Mouse (Mus musculus) layer of hippocampus, postnatal 14 days (tissue): ENCODE data around the gene Cadm4. TPM values are rescaled to one million over a fixed set of nuclear protein-coding genes. Genes with fewer than 3 reads are reported as not detected.
"Not testable (repeated sequence)": the region's sequence is repeated elsewhere in the genome, so short reads cannot be mapped to it uniquely, and the experiment has no call there.

Source experiments
- DNase-seq, 2 experiments: peaks; one replicate each; pipeline ENCODE4 v3.0.0; 2021 to 2022; ENCODE audit warnings: low spot score in 2 of 2, mixed read lengths in 1 of 2
- total RNA-seq, 2 experiments: library from RNA; stranded (reverse); gene quantifications; 2 replicates each; pipeline ENCODE4 v1.2.3; 2021

Gene Cadm4
- total RNA-seq, 2 experiments from 2014 or later, result 220 to 227 TPM

GRCm38 (mm10) chr7:24462388-24463319, 19.2 kb upstream of the Cadm4 start, which contains the start of gene Plaur:
Gene Plaur (plus strand): TSS chr7:24462484.
- no peak for DNase-seq

GRCm38 (mm10) chr7:24466835-24467234, 15.0 kb upstream of the Cadm4 start:
- DNase-seq, result no peak

GRCm38 (mm10) chr7:24467886-24468285, 13.9 kb upstream of the Cadm4 start:
- DNase-seq, result no peak

- DNase-seq, result no peak
These were observed 12.7 kb upstream of the Cadm4 start for GRCm38 (mm10) chr7:24469126-24469525.

- DNase-seq, result no peak
These were observed 11.5 kb upstream of the Cadm4 start for GRCm38 (mm10) chr7:24470356-24470755.

GRCm38 (mm10) chr7:24472442-24472841, 9.4 kb upstream of the Cadm4 start:
- DNase-seq, result no peak

- DNase-seq, result no peak
These were observed 8.9 kb upstream of the Cadm4 start for GRCm38 (mm10) chr7:24472937-24473336.

GRCm38 (mm10) chr7:24473913-24474529, 7.8 kb upstream of the Cadm4 start:
- DNase-seq, result peak; percentile 71 to 77

GRCm38 (mm10) chr7:24474811-24475506, 6.9 kb upstream of the Cadm4 start:
- peak; percentile 54 to 76 for DNase-seq

GRCm38 (mm10) chr7:24476338-24476737, 5.5 kb upstream of the Cadm4 start:
- DNase-seq, result no peak

- no peak for DNase-seq
These were observed 5.0 kb upstream of the Cadm4 start for GRCm38 (mm10) chr7:24476856-24477255.

- no peak for DNase-seq
These were observed 2.9 kb upstream of the Cadm4 start for GRCm38 (mm10) chr7:24478911-24479310.

- DNase-seq, result no peak
These were observed 2.1 kb upstream of the Cadm4 start for GRCm38 (mm10) chr7:24479685-24480084.

GRCm38 (mm10) chr7:24480121-24480941, 1.5 kb upstream of the Cadm4 start:
- no peak for DNase-seq

GRCm38 (mm10) chr7:24480986-24481473, 793 bp upstream of the Cadm4 start:
- DNase-seq, result no peak

GRCm38 (mm10) chr7:24482208-24483020, 591 bp downstream of the Cadm4 start:
- DNase-seq, result no peak

GRCm38 (mm10) chr7:24483291-24483690, 1.5 kb downstream of the Cadm4 start:
- DNase-seq, result not testable (repeated sequence)

GRCm38 (mm10) chr7:24485481-24485880, 3.7 kb downstream of the Cadm4 start:
- no peak for DNase-seq

GRCm38 (mm10) chr7:24486654-24487130, 4.9 kb downstream of the Cadm4 start:
- DNase-seq, result no peak

- DNase-seq, result no peak
These were observed 5.6 kb downstream of the Cadm4 start for GRCm38 (mm10) chr7:24487403-24487802.
